Mouse (Mus musculus): ENCODE results near the gene Pde6h. TPM values are rescaled to one million over a fixed set of nuclear protein-coding genes. Genes with fewer than 3 reads are reported as not detected.

Gene Pde6h
- polyA plus RNA-seq, 1 experiment from 2014 or later: 0.05 TPM

GRCm38 (mm10) chr6:136892002-136892401 is 31.6 kb upstream of the Pde6h start:
- no peaks in the 10 kb centered on the region for H3K27me3 ChIP-seq (replicated peaks; ENCODE audit: control insufficient read depth, insufficient read depth, low read length)
- no peaks in the 10 kb centered on the region for H3K9me3 ChIP-seq (ENCODE audit: control insufficient read depth, low read length)
- H3K27ac ChIP-seq (ENCODE audit: low read depth, low read length): no peak overlapping the region
- no peak overlapping the region for H3K4me3 ChIP-seq (ENCODE audit: low read length)
- no peaks in the 10 kb centered on the region for H3K4me1 ChIP-seq (ENCODE audit: control insufficient read depth, insufficient read depth, low read depth, low read length)
- WGBS: 93% methylated on average over 2 of the region's 2 CpGs
- no peak overlapping the region for H3K4me2 ChIP-seq (ENCODE audit: low read length)
- H3K36me3 ChIP-seq (ENCODE audit: control insufficient read depth, insufficient read depth, low read length): no peaks in the 10 kb centered on the region
- no peak for ATAC-seq
- H3K9ac ChIP-seq (ENCODE audit: low read depth, low read length): no peak overlapping the region

GRCm38 (mm10) chr6:136894532-136895339 is 28.9 kb upstream of the Pde6h start:
- no peaks in the 10 kb centered on the region for H3K36me3 ChIP-seq (ENCODE audit: control insufficient read depth, insufficient read depth, low read length)
- no peak overlapping the region for H3K4me2 ChIP-seq (ENCODE audit: low read length)
- 61% methylated on average over 15 of the region's 15 CpGs for WGBS
- H3K27me3 ChIP-seq (replicated peaks; ENCODE audit: control insufficient read depth, insufficient read depth, low read length): no peaks in the 10 kb centered on the region
- no peaks in the 10 kb centered on the region for H3K9me3 ChIP-seq (ENCODE audit: control insufficient read depth, low read length)
- H3K27ac ChIP-seq (ENCODE audit: low read depth, low read length): no peak overlapping the region
- H3K9ac ChIP-seq (ENCODE audit: low read depth, low read length): no peak overlapping the region
- no peaks in the 10 kb centered on the region for H3K4me1 ChIP-seq (ENCODE audit: control insufficient read depth, insufficient read depth, low read depth, low read length)
- no peak overlapping the region for H3K4me3 ChIP-seq (ENCODE audit: low read length)
- ATAC-seq: no peak

GRCm38 (mm10) chr6:136897789-136898188 is 25.8 kb upstream of the Pde6h start:
- no peaks in the 10 kb centered on the region for H3K4me1 ChIP-seq (ENCODE audit: control insufficient read depth, insufficient read depth, low read depth, low read length)
- no peak overlapping the region for H3K9ac ChIP-seq (ENCODE audit: low read depth, low read length)
- WGBS: 84% methylated on average over 4 of the region's 4 CpGs
- H3K4me2 ChIP-seq (ENCODE audit: low read length): no peak overlapping the region
- no peak overlapping the region for H3K4me3 ChIP-seq (ENCODE audit: low read length)
- H3K36me3 ChIP-seq (ENCODE audit: control insufficient read depth, insufficient read depth, low read length): no peaks in the 10 kb centered on the region
- no peaks in the 10 kb centered on the region for H3K27me3 ChIP-seq (replicated peaks; ENCODE audit: control insufficient read depth, insufficient read depth, low read length)
- H3K9me3 ChIP-seq (ENCODE audit: control insufficient read depth, low read length): no peaks in the 10 kb centered on the region
- H3K27ac ChIP-seq (ENCODE audit: low read depth, low read length): no peak overlapping the region
- ATAC-seq: no peak

GRCm38 (mm10) chr6:136898222-136898621 is 25.4 kb upstream of the Pde6h start:
- H3K4me2 ChIP-seq (ENCODE audit: low read length): no peak overlapping the region
- no peak for ATAC-seq
- no peaks in the 10 kb centered on the region for H3K4me1 ChIP-seq (ENCODE audit: control insufficient read depth, insufficient read depth, low read depth, low read length)
- H3K27me3 ChIP-seq (replicated peaks; ENCODE audit: control insufficient read depth, insufficient read depth, low read length): no peaks in the 10 kb centered on the region
- H3K27ac ChIP-seq (ENCODE audit: low read depth, low read length): no peak overlapping the region
- 79% methylated on average over 4 of the region's 4 CpGs for WGBS
- no peaks in the 10 kb centered on the region for H3K36me3 ChIP-seq (ENCODE audit: control insufficient read depth, insufficient read depth, low read length)
- no peak overlapping the region for H3K4me3 ChIP-seq (ENCODE audit: low read length)
- H3K9ac ChIP-seq (ENCODE audit: low read depth, low read length): no peak overlapping the region
- H3K9me3 ChIP-seq (ENCODE audit: control insufficient read depth, low read length): no peaks in the 10 kb centered on the region

- no peaks in the 10 kb centered on the region for H3K9me3 ChIP-seq (ENCODE audit: control insufficient read depth, low read length)
- H3K27ac ChIP-seq (ENCODE audit: low read depth, low read length): no peak overlapping the region
- no peaks in the 10 kb centered on the region for H3K27me3 ChIP-seq (replicated peaks; ENCODE audit: control insufficient read depth, insufficient read depth, low read length)
- no peaks in the 10 kb centered on the region for H3K36me3 ChIP-seq (ENCODE audit: control insufficient read depth, insufficient read depth, low read length)
- WGBS: 79% methylated on average over 2 of the region's 2 CpGs
- no peaks in the 10 kb centered on the region for H3K4me1 ChIP-seq (ENCODE audit: control insufficient read depth, insufficient read depth, low read depth, low read length)
- no peak overlapping the region for H3K9ac ChIP-seq (ENCODE audit: low read depth, low read length)
- H3K4me3 ChIP-seq (ENCODE audit: low read length): no peak overlapping the region
- ATAC-seq: no peak
- no peak overlapping the region for H3K4me2 ChIP-seq (ENCODE audit: low read length)
Observed at GRCm38 (mm10) chr6:136898954-136899353, 24.7 kb upstream of the Pde6h start.

- Histone ChIP-seq H3K9me3 (ENCODE audit: control insufficient read depth, low read length) (no peaks in the 10 kb centered on the region), H3K27ac (ENCODE audit: low read depth, low read length) (no peak overlapping the region), H3K4me3 (ENCODE audit: low read length) (no peak overlapping the region), H3K4me2 (ENCODE audit: low read length) (no peak overlapping the region), H3K4me1 (ENCODE audit: control insufficient read depth, insufficient read depth, low read depth, low read length) (no peaks in the 10 kb centered on the region), H3K27me3 (replicated peaks; ENCODE audit: control insufficient read depth, insufficient read depth, low read length) (no peaks in the 10 kb centered on the region), H3K36me3 (ENCODE audit: control insufficient read depth, insufficient read depth, low read length) (no peaks in the 10 kb centered on the region), H3K9ac (ENCODE audit: low read depth, low read length) (no peak overlapping the region)
- WGBS: 71% methylated on average over 4 of the region's 4 CpGs
- ATAC-seq: no peak
Observed at GRCm38 (mm10) chr6:136900369-136901009, 23.1 kb upstream of the Pde6h start.

GRCm38 (mm10) chr6:136901010-136901409 is 22.6 kb upstream of the Pde6h start:
- no peak overlapping the region for H3K9ac ChIP-seq (ENCODE audit: low read depth, low read length)
- ATAC-seq: no peak
- WGBS: 78% methylated on average over 2 of the region's 2 CpGs

GRCm38 (mm10) chr6:136902527-136902926 is 21.1 kb upstream of the Pde6h start:
- no peaks in the 10 kb centered on the region for H3K4me1 ChIP-seq (ENCODE audit: control insufficient read depth, insufficient read depth, low read depth, low read length)
- H3K9me3 ChIP-seq (ENCODE audit: control insufficient read depth, low read length): no peaks in the 10 kb centered on the region; the same call in 1 of the 2 replicates
- no peak for ATAC-seq
- 92% methylated on average over 9 of the region's 9 CpGs for WGBS
- no peak overlapping the region for H3K4me2 ChIP-seq (ENCODE audit: low read length)
- H3K36me3 ChIP-seq (ENCODE audit: control insufficient read depth, insufficient read depth, low read length): no peaks in the 10 kb centered on the region
- H3K27me3 ChIP-seq (replicated peaks; ENCODE audit: control insufficient read depth, insufficient read depth, low read length): no peaks in the 10 kb centered on the region
- H3K4me3 ChIP-seq (ENCODE audit: low read length): no peak overlapping the region
- no peak overlapping the region for H3K9ac ChIP-seq (ENCODE audit: low read depth, low read length)
- H3K27ac ChIP-seq (ENCODE audit: low read depth, low read length): no peak overlapping the region

More at GRCm38 (mm10) chr6:136901010-136901409, 22.6 kb upstream of the Pde6h start:
- no peak overlapping the region for H3K4me2 ChIP-seq (ENCODE audit: low read length)
- no peaks in the 10 kb centered on the region for H3K4me1 ChIP-seq (ENCODE audit: control insufficient read depth, insufficient read depth, low read depth, low read length)
- no peak overlapping the region for H3K27ac ChIP-seq (ENCODE audit: low read depth, low read length)
- no peaks in the 10 kb centered on the region for H3K9me3 ChIP-seq (ENCODE audit: control insufficient read depth, low read length)
- no peak overlapping the region for H3K4me3 ChIP-seq (ENCODE audit: low read length)
- no peaks in the 10 kb centered on the region for H3K36me3 ChIP-seq (ENCODE audit: control insufficient read depth, insufficient read depth, low read length)
- H3K27me3 ChIP-seq (replicated peaks; ENCODE audit: control insufficient read depth, insufficient read depth, low read length): no peaks in the 10 kb centered on the region

- Histone ChIP-seq H3K27me3 (replicated peaks; ENCODE audit: control insufficient read depth, insufficient read depth, low read length) (no peaks in the 10 kb centered on the region), H3K27ac (ENCODE audit: low read depth, low read length) (no peak overlapping the region), H3K9ac (ENCODE audit: low read depth, low read length) (no peak overlapping the region), H3K36me3 (ENCODE audit: control insufficient read depth, insufficient read depth, low read length) (no peaks in the 10 kb centered on the region), H3K9me3 (ENCODE audit: control insufficient read depth, low read length) (no peaks in the 10 kb centered on the region; the same call in 1 of the 2 replicates), H3K4me1 (ENCODE audit: control insufficient read depth, insufficient read depth, low read depth, low read length) (no peaks in the 10 kb centered on the region), H3K4me2 (ENCODE audit: low read length) (no peak overlapping the region), H3K4me3 (ENCODE audit: low read length) (no peak overlapping the region)
- no peak for ATAC-seq
- 64% methylated on average over 8 of the region's 8 CpGs for WGBS
Observed at GRCm38 (mm10) chr6:136903885-136904470, 19.7 kb upstream of the Pde6h start.

Data from hindbrain, embryonic 16.5 days (tissue).